Mouse (Mus musculus) megakaryocyte, embryonic 14.5 days (primary cell): ENCODE measurements around the gene Mreg.

Experiments used
- FLI1 ChIP-seq: IDR thresholded peaks from 2 replicates; pipeline ENCODE4 v1.6.1; 2012; ENCODE audit warnings: low read length, inconsistent platforms, mixed read lengths
- GATA1 ChIP-seq: IDR thresholded peaks from 3 replicates; pipeline ENCODE4 v1.6.1; 2012; ENCODE audit warnings: mixed read lengths, low read length, inconsistent platforms, borderline replicate concordance

- TF ChIP-seq GATA1 = no peak
- TF ChIP-seq FLI1 = no peak
Observed at GRCm38 (mm10) chr1:72220008-72220407, 7.9 kb upstream of the Mreg start.
